Mouse (Mus musculus): ENCODE results near the gene Gm20538. TPM values are rescaled to one million over a fixed set of nuclear protein-coding genes. Genes with fewer than 3 reads are reported as not detected.

The Gm20538 gene
- total and polyA plus RNA-seq, 3 experiments: not detected

DNA sequence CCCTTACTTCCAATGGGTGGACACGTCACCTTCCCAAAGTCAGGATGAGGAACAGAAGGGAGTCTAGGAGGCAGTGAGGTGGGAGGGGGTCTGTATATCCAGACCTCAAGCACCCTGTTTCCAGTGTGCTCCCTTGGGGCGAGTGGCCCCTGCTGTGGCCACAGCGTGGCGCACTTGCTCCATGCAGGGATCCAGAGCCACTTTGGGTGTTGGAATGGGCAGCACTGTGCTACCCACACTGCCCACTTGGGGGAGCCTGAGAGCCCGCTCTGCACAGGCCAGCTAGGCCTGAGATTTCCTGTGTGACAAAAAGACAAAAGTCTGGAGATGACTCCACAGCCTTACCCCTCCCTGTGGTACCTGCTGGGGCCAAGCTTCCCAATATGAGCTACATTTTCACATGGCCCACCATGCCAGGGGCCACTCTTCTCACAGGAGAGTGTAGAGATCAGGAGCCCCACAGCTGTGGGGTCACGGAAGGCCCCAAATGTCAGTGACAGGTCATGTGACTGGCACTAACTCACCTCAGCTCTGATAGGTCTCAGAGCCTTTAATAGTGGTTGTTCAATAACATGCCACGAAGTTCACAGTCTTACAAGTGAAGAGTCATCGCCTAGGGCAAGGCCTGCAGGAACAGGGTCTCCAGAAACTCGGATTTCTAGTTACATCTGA is 30.1 kb upstream of the Gm20538 start:
- H3K4me3 ChIP-seq (ENCODE audit: low read depth, low read length): no peak overlapping the region
- ATAC-seq (ENCODE audit: extremely low read depth, insufficient number of reproducible peaks, low FRiP score, poor library complexity, severe bottlenecking) (peak; percentile 66), DNase-seq (ENCODE audit: low spot score) (peak; percentile 73)
- no peaks in the 10 kb centered on the region for H3K9me3 ChIP-seq (replicated peaks)
- TF ChIP-seq GATA1 (IDR thresholded peaks at IDR 0.05; ENCODE audit: borderline replicate concordance, low read length): no peak
- peak; percentile 100 for TF ChIP-seq CTCF (IDR thresholded peaks at IDR 0.05; ENCODE audit: low read depth, low read length)
- H3K27me3 ChIP-seq (ENCODE audit: insufficient read depth, low read length): peaks cover 12% of the 10 kb centered on the region
- H3K4me1 ChIP-seq (ENCODE audit: insufficient read depth, low read depth, low read length): no peaks in the 10 kb centered on the region; the same call in 1 of the 2 replicates
- H3K36me3 ChIP-seq (replicated peaks): peaks cover 5% of the 10 kb centered on the region

GRCm38 (mm10) chr19:44582103-44582502 is 29.5 kb upstream of the Gm20538 start:
- no peak for ATAC-seq (ENCODE audit: extremely low read depth, insufficient number of reproducible peaks, low FRiP score, poor library complexity, severe bottlenecking)
- no peaks in the 10 kb centered on the region; the same call in 1 of the 2 replicates for H3K4me1 ChIP-seq (ENCODE audit: insufficient read depth, low read depth, low read length)
- TF ChIP-seq GATA2 (IDR thresholded peaks at IDR 0.05; ENCODE audit: borderline replicate concordance, low read depth, low read length): no peak
- no peak for TF ChIP-seq CTCF (IDR thresholded peaks at IDR 0.05; ENCODE audit: low read depth, low read length)
- TF ChIP-seq GATA1 (IDR thresholded peaks at IDR 0.05; ENCODE audit: borderline replicate concordance, low read length): no peak
- no peak for TF ChIP-seq POLR2AphosphoS5 (IDR thresholded peaks at IDR 0.05; ENCODE audit: insufficient replicate concordance, low read depth, low read length)
- TF ChIP-seq TAL1 (conservative IDR thresholded peaks at IDR 0.05; ENCODE audit: low read depth, low read length): no peak
- no peaks in the 10 kb centered on the region for H3K9me3 ChIP-seq (replicated peaks)
- H3K36me3 ChIP-seq (replicated peaks): peaks cover 10% of the 10 kb centered on the region
- DNase-seq (ENCODE audit: low spot score): no peak
- H3K27me3 ChIP-seq (ENCODE audit: insufficient read depth, low read length): peaks cover 12% of the 10 kb centered on the region
- H3K4me3 ChIP-seq (ENCODE audit: low read depth, low read length): no peak overlapping the region

GRCm38 (mm10) chr19:44578038-44578437 is 25.4 kb upstream of the Gm20538 start:
- TF ChIP-seq POLR2AphosphoS5 (IDR thresholded peaks at IDR 0.05; ENCODE audit: insufficient replicate concordance, low read depth, low read length) (no peak), GATA1 (IDR thresholded peaks at IDR 0.05; ENCODE audit: borderline replicate concordance, low read length) (no peak), TAL1 (conservative IDR thresholded peaks at IDR 0.05; ENCODE audit: low read depth, low read length) (no peak), GATA2 (IDR thresholded peaks at IDR 0.05; ENCODE audit: borderline replicate concordance, low read depth, low read length) (no peak), CTCF (IDR thresholded peaks at IDR 0.05; ENCODE audit: low read depth, low read length) (no peak)
- ATAC-seq (ENCODE audit: extremely low read depth, insufficient number of reproducible peaks, low FRiP score, poor library complexity, severe bottlenecking): no peak
- DNase-seq (ENCODE audit: low spot score): no peak
- Histone ChIP-seq H3K4me3 (ENCODE audit: low read depth, low read length) (no peak overlapping the region), H3K9me3 (replicated peaks) (no peaks in the 10 kb centered on the region), H3K27me3 (ENCODE audit: insufficient read depth, low read length) (no peaks in the 10 kb centered on the region), H3K4me1 (ENCODE audit: insufficient read depth, low read depth, low read length) (no peaks in the 10 kb centered on the region; the same call in 1 of the 2 replicates), H3K36me3 (replicated peaks) (peaks cover 48% of the 10 kb centered on the region)

DNA sequence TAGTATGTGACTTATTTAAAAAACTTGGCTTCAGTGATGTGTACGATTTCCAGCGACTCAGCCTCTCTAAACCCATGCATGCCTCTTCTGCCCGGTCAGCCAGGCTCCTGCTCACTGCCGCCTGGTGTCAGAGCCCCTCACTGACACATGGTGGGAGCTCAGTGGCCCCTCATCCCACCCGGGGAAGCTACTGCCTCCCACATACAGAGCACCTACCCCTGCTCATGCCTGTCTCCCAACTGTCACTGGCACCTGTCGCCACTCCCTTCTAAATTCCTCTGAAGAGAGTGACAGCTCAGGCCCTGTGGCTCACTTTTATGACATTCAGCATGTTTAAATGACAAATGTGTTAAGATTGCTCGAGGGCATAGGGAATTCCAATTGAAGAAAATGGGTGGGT is 23.6 kb upstream of the Gm20538 start:
- no peak for DNase-seq (ENCODE audit: low spot score)
- no peak for ATAC-seq (ENCODE audit: extremely low read depth, insufficient number of reproducible peaks, low FRiP score, poor library complexity, severe bottlenecking)
- Histone ChIP-seq H3K4me3 (ENCODE audit: low read depth, low read length) (no peak overlapping the region), H3K4me1 (ENCODE audit: insufficient read depth, low read depth, low read length) (no peaks in the 10 kb centered on the region; the same call in 1 of the 2 replicates), H3K9me3 (replicated peaks) (no peaks in the 10 kb centered on the region), H3K27me3 (ENCODE audit: insufficient read depth, low read length) (no peaks in the 10 kb centered on the region), H3K36me3 (replicated peaks) (peaks cover 65% of the 10 kb centered on the region)
- TF ChIP-seq POLR2AphosphoS5 (IDR thresholded peaks at IDR 0.05; ENCODE audit: insufficient replicate concordance, low read depth, low read length): no peak
- no peak for TF ChIP-seq GATA2 (IDR thresholded peaks at IDR 0.05; ENCODE audit: borderline replicate concordance, low read depth, low read length)
- TF ChIP-seq CTCF (IDR thresholded peaks at IDR 0.05; ENCODE audit: low read depth, low read length): no peak
- TF ChIP-seq GATA1 (IDR thresholded peaks at IDR 0.05; ENCODE audit: borderline replicate concordance, low read length): no peak
- no peak for TF ChIP-seq TAL1 (conservative IDR thresholded peaks at IDR 0.05; ENCODE audit: low read depth, low read length)

DNA sequence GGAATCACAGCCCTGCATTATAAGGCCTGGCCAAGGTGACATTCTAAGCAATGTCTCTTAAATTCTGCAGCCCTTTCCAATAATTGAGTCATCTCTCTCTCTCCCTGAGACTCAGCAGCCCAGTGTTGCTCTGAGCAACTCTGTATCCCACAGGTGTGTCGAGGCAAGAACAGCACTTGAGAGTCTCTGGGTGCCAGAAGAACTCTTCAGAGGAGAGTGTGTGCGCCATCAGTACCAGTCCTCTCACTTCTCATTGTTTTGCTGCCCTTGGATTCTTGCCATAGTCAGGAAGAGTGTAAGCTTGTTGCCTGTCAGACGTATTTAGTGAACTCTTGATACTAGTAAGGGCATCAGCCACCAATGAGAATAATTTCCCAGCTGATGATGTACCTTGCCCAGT is 15.1 kb upstream of the Gm20538 start:
- peaks cover 90% of the 10 kb centered on the region for H3K36me3 ChIP-seq (replicated peaks)
- H3K4me3 ChIP-seq (ENCODE audit: low read depth, low read length): no peak overlapping the region
- ATAC-seq (ENCODE audit: extremely low read depth, insufficient number of reproducible peaks, low FRiP score, poor library complexity, severe bottlenecking) (no peak), DNase-seq (ENCODE audit: low spot score) (no peak)
- no peaks in the 10 kb centered on the region for H3K9me3 ChIP-seq (replicated peaks)
- TF ChIP-seq GATA1 (IDR thresholded peaks at IDR 0.05; ENCODE audit: borderline replicate concordance, low read length): no peak
- TF ChIP-seq GATA2 (IDR thresholded peaks at IDR 0.05; ENCODE audit: borderline replicate concordance, low read depth, low read length): no peak
- TF ChIP-seq TAL1 (conservative IDR thresholded peaks at IDR 0.05; ENCODE audit: low read depth, low read length): no peak
- TF ChIP-seq CTCF (IDR thresholded peaks at IDR 0.05; ENCODE audit: low read depth, low read length): no peak
- TF ChIP-seq POLR2AphosphoS5 (IDR thresholded peaks at IDR 0.05; ENCODE audit: insufficient replicate concordance, low read depth, low read length): no peak
- peaks cover 17% of the 10 kb centered on the region for H3K4me1 ChIP-seq (ENCODE audit: insufficient read depth, low read depth, low read length)
- H3K27me3 ChIP-seq (ENCODE audit: insufficient read depth, low read length): no peaks in the 10 kb centered on the region

GRCm38 (mm10) chr19:44564006-44564405 is 11.4 kb upstream of the Gm20538 start:
- no peaks in the 10 kb centered on the region for H3K9me3 ChIP-seq (replicated peaks)
- H3K4me3 ChIP-seq (ENCODE audit: low read depth, low read length): peak overlapping the region; percentile 16; the same call in 1 of the 2 replicates
- ATAC-seq (ENCODE audit: extremely low read depth, insufficient number of reproducible peaks, low FRiP score, poor library complexity, severe bottlenecking): no peak
- H3K4me1 ChIP-seq (ENCODE audit: insufficient read depth, low read depth, low read length): peaks cover 20% of the 10 kb centered on the region
- TF ChIP-seq CTCF (IDR thresholded peaks at IDR 0.05; ENCODE audit: low read depth, low read length): no peak
- no peak for TF ChIP-seq GATA2 (IDR thresholded peaks at IDR 0.05; ENCODE audit: borderline replicate concordance, low read depth, low read length)
- TF ChIP-seq TAL1 (conservative IDR thresholded peaks at IDR 0.05; ENCODE audit: low read depth, low read length): no peak
- TF ChIP-seq POLR2AphosphoS5 (IDR thresholded peaks at IDR 0.05; ENCODE audit: insufficient replicate concordance, low read depth, low read length): no peak
- TF ChIP-seq GATA1 (IDR thresholded peaks at IDR 0.05; ENCODE audit: borderline replicate concordance, low read length): no peak
- H3K27me3 ChIP-seq (ENCODE audit: insufficient read depth, low read length): no peaks in the 10 kb centered on the region
- no peak for DNase-seq (ENCODE audit: low spot score)
- H3K36me3 ChIP-seq (replicated peaks): peaks cover 54% of the 10 kb centered on the region
